Mouse (Mus musculus) adrenal gland, postnatal 4 days (tissue): ENCODE measurements at regions not wholly inside any gene's neighbourhood (a gene's known extent, or its start where the extent isn't known, plus 50 kb on each side); places are given as distances from the start of the nearest gene placed in this dataset.

Experiments used
- DNase-seq, 2 experiments: peaks; one replicate each; pipeline ENCODE4 v3.0.0; 2021 to 2022; ENCODE audit warnings: low spot score in 2 of 2, mixed read lengths in 2 of 2

- DNase-seq, result no peak
Observed at GRCm38 (mm10) chr5:11983452-11983851, 65.6 kb downstream of the 4933402N22Rik start.

GRCm38 (mm10) chr5:11989140-11989539, 71.3 kb downstream of the 4933402N22Rik start:
- no peak for DNase-seq

GRCm38 (mm10) chr5:12000777-12001176, 82.9 kb downstream of the 4933402N22Rik start:
- DNase-seq, result no peak

GRCm38 (mm10) chr5:12006473-12006872, 88.6 kb downstream of the 4933402N22Rik start:
- no peak for DNase-seq

- DNase-seq, result no peak
Observed at GRCm38 (mm10) chr5:12016332-12016731, 98.5 kb downstream of the 4933402N22Rik start.

- no peak for DNase-seq
Observed at GRCm38 (mm10) chr5:12020489-12020888, 102.6 kb downstream of the 4933402N22Rik start.

- DNase-seq, result no peak
Observed at GRCm38 (mm10) chr5:12024705-12025383, 107.0 kb downstream of the 4933402N22Rik start.

GRCm38 (mm10) chr5:12030002-12030401, 112.2 kb downstream of the 4933402N22Rik start:
- DNase-seq, result peak in 1 of 2 experiments; percentile 7

GRCm38 (mm10) chr5:12049806-12050205, 132.0 kb downstream of the 4933402N22Rik start:
- no peak for DNase-seq

- no peak for DNase-seq
Observed at GRCm38 (mm10) chr5:12080191-12080590, 162.3 kb downstream of the 4933402N22Rik start.

- no peak for DNase-seq
Observed at GRCm38 (mm10) chr5:12093680-12094079, 175.8 kb downstream of the 4933402N22Rik start.

- no peak for DNase-seq
Observed at GRCm38 (mm10) chr5:12116587-12117354, 198.9 kb downstream of the 4933402N22Rik start.

- no peak for DNase-seq
Observed at GRCm38 (mm10) chr5:12124935-12125334, 207.1 kb downstream of the 4933402N22Rik start.

- no peak for DNase-seq
Observed at GRCm38 (mm10) chr5:12127484-12128265, 209.8 kb downstream of the 4933402N22Rik start.

- no peak for DNase-seq
Observed at GRCm38 (mm10) chr5:12138961-12139360, 221.1 kb downstream of the 4933402N22Rik start.

GRCm38 (mm10) chr5:12153295-12153694, 229.9 kb upstream of the Sema3d start:
- no peak for DNase-seq

- no peak for DNase-seq
Observed at GRCm38 (mm10) chr5:12154551-12155091, 228.6 kb upstream of the Sema3d start.

- DNase-seq, result no peak
Observed at GRCm38 (mm10) chr5:12191681-12192080, 191.5 kb upstream of the Sema3d start.

GRCm38 (mm10) chr5:12207452-12207851, 175.7 kb upstream of the Sema3d start:
- no peak for DNase-seq

GRCm38 (mm10) chr5:12209631-12210030, 173.6 kb upstream of the Sema3d start:
- no peak for DNase-seq

GRCm38 (mm10) chr5:12213448-12213847, 169.7 kb upstream of the Sema3d start:
- DNase-seq, result no peak
